Mouse (Mus musculus) CH12.LX (cell line): ENCODE measurements around the gene Cyp2a5. TPM values are rescaled to one million over a fixed set of nuclear protein-coding genes. Genes with fewer than 3 reads are reported as not detected.

Experiments used
- DNase-seq: peaks from one replicate; pipeline ENCODE4 v3.0.0-alpha.2; 2013; ENCODE audit errors: extremely low read depth
- H3K27ac ChIP-seq: 2 replicates; pipeline ENCODE4 v1.5.1; 2012; ENCODE audit warnings: low read depth, mild to moderate bottlenecking, control low read depth, moderate library complexity; ENCODE audit not compliant: insufficient read depth
- H3K27me3 ChIP-seq: replicated peaks from 2 replicates; pipeline ENCODE3; 2012; ENCODE audit warnings: inconsistent platforms
- H3K36me3 ChIP-seq, 2 experiments: replicated peaks in 1 of 2; 2 replicates each; pipeline versions ENCODE3 to v1.6.1; 2012; ENCODE audit warnings: inconsistent platforms in 1 of 2, low read length in 1 of 2, mild to moderate bottlenecking in 1 of 2, mixed read lengths in 1 of 2, moderate library complexity in 1 of 2; ENCODE audit not compliant: control insufficient read depth in 1 of 2, insufficient read depth in 1 of 2
- H3K4me1 ChIP-seq, 2 experiments: 2 replicates each; pipeline ENCODE4 v1.6.1; 2012; ENCODE audit warnings: inconsistent platforms in 1 of 2, moderate library complexity in 1 of 2; ENCODE audit not compliant: insufficient read depth in 2 of 2, control insufficient read depth in 1 of 2
- H3K4me2 ChIP-seq: 2 replicates; pipeline ENCODE4 v1.6.1; 2012; ENCODE audit warnings: low read depth, mild to moderate bottlenecking, control low read depth; ENCODE audit not compliant: poor library complexity, insufficient read depth, severe bottlenecking
- H3K4me3 ChIP-seq, 3 experiments: fragments of 150-350 bp in 1 of 3; sonication (generic) in 1 of 3; replicated peaks in 1 of 3; 2 replicates each; pipeline versions ENCODE3 to v1.5.1; 2011 to 2012; ENCODE audit warnings: low read depth in 2 of 3, low read length in 2 of 3, mild to moderate bottlenecking in 2 of 3, moderate library complexity in 2 of 3, control low read depth in 1 of 3, improper control_type of control experiment in 1 of 3, inconsistent platforms in 1 of 3, mixed read lengths in 1 of 3; ENCODE audit not compliant: poor library complexity in 1 of 3
- H3K79me2 ChIP-seq: replicated peaks from 2 replicates; pipeline ENCODE4 v1.6.1; 2012; ENCODE audit warnings: mild to moderate bottlenecking, moderate library complexity; ENCODE audit not compliant: control insufficient read depth, poor library complexity, insufficient read depth, severe bottlenecking; ENCODE audit errors: extremely low read depth
- H3K9ac ChIP-seq: 2 replicates; pipeline ENCODE4 v1.6.1; 2012; ENCODE audit warnings: low read depth, mild to moderate bottlenecking, control low read depth, moderate library complexity; ENCODE audit not compliant: insufficient read depth
- H3K9me3 ChIP-seq: replicated peaks from 2 replicates; pipeline ENCODE3; 2012; ENCODE audit warnings: low read length, inconsistent platforms, mixed read lengths
- BHLHE40 ChIP-seq: IDR thresholded peaks from 2 replicates; pipeline ENCODE4 v1.6.1; 2011; ENCODE audit warnings: mild to moderate bottlenecking, low read depth, low read length, improper control_type of control experiment
- CHD2 ChIP-seq: IDR thresholded peaks from 2 replicates; pipeline ENCODE4 v1.6.1; 2011; ENCODE audit warnings: low read length, improper control_type of control experiment
- E2F4 ChIP-seq: IDR thresholded peaks from 2 replicates; pipeline ENCODE4 v1.6.1; 2011; ENCODE audit warnings: low read depth, low read length, improper control_type of control experiment; ENCODE audit not compliant: insufficient replicate concordance
- ETS1 ChIP-seq: conservative IDR thresholded peaks from 2 replicates; pipeline ENCODE4 v1.6.1; 2012; ENCODE audit warnings: low read depth, mild to moderate bottlenecking, inconsistent platforms, low read length, improper control_type of control experiment, moderate library complexity
- GABPA ChIP-seq: IDR thresholded peaks from 2 replicates; pipeline ENCODE4 v1.6.1; 2012; ENCODE audit warnings: low read depth, low read length, improper control_type of control experiment, inconsistent platforms; ENCODE audit not compliant: insufficient replicate concordance
- HCFC1 ChIP-seq: IDR thresholded peaks from 2 replicates; pipeline ENCODE4 v1.6.1; 2012; ENCODE audit warnings: low read depth, mild to moderate bottlenecking, inconsistent platforms, low read length, improper control_type of control experiment
- JUN ChIP-seq: IDR thresholded peaks from 2 replicates; pipeline ENCODE4 v1.6.1; 2011; ENCODE audit warnings: low read depth, mild to moderate bottlenecking, low read length, improper control_type of control experiment, moderate library complexity; ENCODE audit not compliant: insufficient read depth
- KAT2A ChIP-seq: IDR thresholded peaks from 2 replicates; pipeline ENCODE4 v1.6.1; 2012; ENCODE audit warnings: low read length, improper control_type of control experiment, inconsistent platforms; ENCODE audit not compliant: insufficient replicate concordance
- MAFK ChIP-seq: IDR thresholded peaks from 2 replicates; pipeline ENCODE4 v1.6.1; 2011; ENCODE audit warnings: low read length, improper control_type of control experiment; ENCODE audit not compliant: insufficient replicate concordance
- MAZ ChIP-seq: IDR thresholded peaks from 2 replicates; pipeline ENCODE4 v1.6.1; 2012; ENCODE audit warnings: low read depth, mild to moderate bottlenecking, inconsistent platforms, low read length, improper control_type of control experiment, moderate library complexity
- MEF2A ChIP-seq: IDR thresholded peaks from 2 replicates; pipeline ENCODE4 v1.6.1; 2014; ENCODE audit warnings: low read depth, mild to moderate bottlenecking, inconsistent platforms, low read length, improper control_type of control experiment, borderline replicate concordance
- MXI1 ChIP-seq: IDR thresholded peaks from 2 replicates; pipeline ENCODE4 v1.6.1; 2011; ENCODE audit warnings: mild to moderate bottlenecking, low read depth, low read length, improper control_type of control experiment
- MYC ChIP-seq: IDR thresholded peaks from 2 replicates; pipeline ENCODE4 v1.6.1; 2011; ENCODE audit warnings: low read depth, mild to moderate bottlenecking, improper control_type of control experiment, low read length
- NELFE ChIP-seq: IDR thresholded peaks from 2 replicates; pipeline ENCODE4 v1.6.1; 2011; ENCODE audit warnings: low read depth, low read length, improper control_type of control experiment
- NRF1 ChIP-seq: IDR thresholded peaks from 2 replicates; pipeline ENCODE4 v1.6.1; 2014; ENCODE audit warnings: low read depth, mild to moderate bottlenecking, inconsistent platforms, low read length, improper control_type of control experiment, moderate library complexity
- POLR2A ChIP-seq: IDR thresholded peaks from 2 replicates; pipeline ENCODE4 v1.6.1; 2011; ENCODE audit warnings: low read depth, mild to moderate bottlenecking, improper control_type of control experiment, low read length
- POLR2AphosphoS2 ChIP-seq: IDR thresholded peaks from 2 replicates; pipeline ENCODE4 v1.6.1; 2011; ENCODE audit warnings: low read depth, low read length, improper control_type of control experiment
- RCOR1 ChIP-seq: conservative IDR thresholded peaks from 2 replicates; pipeline ENCODE4 v1.6.1; 2012; ENCODE audit warnings: low read depth, mild to moderate bottlenecking, inconsistent platforms, low read length, improper control_type of control experiment
- SIN3A ChIP-seq: IDR thresholded peaks from 2 replicates; pipeline ENCODE4 v1.6.1; 2012; ENCODE audit warnings: low read length, improper control_type of control experiment, inconsistent platforms
- SMC3 ChIP-seq: IDR thresholded peaks from 2 replicates; pipeline ENCODE4 v1.6.1; 2011; ENCODE audit warnings: low read depth, low read length, improper control_type of control experiment
- TBP ChIP-seq: conservative IDR thresholded peaks from 2 replicates; pipeline ENCODE4 v1.6.1; 2011; ENCODE audit warnings: low read depth, low read length, improper control_type of control experiment
- TCF12 ChIP-seq: IDR thresholded peaks from 2 replicates; pipeline ENCODE4 v1.6.1; 2014; ENCODE audit warnings: low read depth, mild to moderate bottlenecking, inconsistent platforms, low read length, improper control_type of control experiment
- USF1 ChIP-seq: IDR thresholded peaks from 2 replicates; pipeline ENCODE4 v1.6.1; 2014; ENCODE audit warnings: low read depth, mild to moderate bottlenecking, inconsistent platforms, low read length, improper control_type of control experiment
- ZMIZ1 ChIP-seq: IDR thresholded peaks from 2 replicates; pipeline ENCODE4 v1.6.1; 2012; ENCODE audit warnings: low read depth, mild to moderate bottlenecking, inconsistent platforms, low read length, improper control_type of control experiment
- dilution Hi-C: fragments of 300-500 bp; cut with MboI; formaldehyde crosslinking; loops from 2 replicates; pipeline ENCODE4 v1.14.3; 2020; ENCODE audit warnings: low sequenced_read_pairs; ENCODE audit not compliant: extremely low pct_unique_long_range_greater_than_20kb, extremely low pct_ligation_motif_present
- in situ Hi-C: fragments of 300-500 bp; cut with MboI; formaldehyde crosslinking; loops from 3 replicates; pipeline ENCODE4 v1.14.3; 2019; ENCODE audit warnings: low sequenced_read_pairs, low pct_ligation_motif_present, low pct_unique_long_range_greater_than_20kb, mixed read lengths
- polyA plus RNA-seq: library from polyadenylated mRNA; unstranded; fragments of >175 nt; gene quantifications from 2 replicates; pipeline ENCODE4 v1.2.1, GENCODE M21; 2012; ENCODE audit warnings: low read depth; ENCODE audit not compliant: insufficient read length
- total RNA-seq, 2 experiments: library from RNA; depleted of rRNA; stranded (reverse); fragments of 300-350 nt in 1 of 2; fragments of >200 nt in 1 of 2; gene quantifications; 2 replicates each; pipeline ENCODE4 v1.2.3; 2012 to 2014

The Cyp2a5 gene
- total and polyA plus RNA-seq, 3 experiments, result not detected

DNA sequence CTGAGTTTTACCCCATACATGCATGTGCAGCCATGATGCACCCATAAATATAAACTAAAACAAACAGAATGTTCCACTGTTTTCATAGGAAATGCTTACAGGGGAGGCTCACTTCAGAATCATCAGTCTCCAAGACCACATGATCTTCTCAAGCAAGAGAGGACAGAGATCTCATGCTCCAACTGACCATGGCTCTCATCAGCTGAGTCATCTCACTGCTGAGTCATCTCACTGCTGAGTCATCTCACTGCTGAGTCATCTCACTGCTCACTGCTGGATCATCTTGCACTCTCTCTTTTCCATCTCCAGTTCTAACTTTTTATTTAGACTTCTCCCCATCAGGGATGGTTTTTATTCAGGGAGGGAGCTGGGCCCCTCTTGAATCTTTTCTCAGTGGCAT lies 35.0 kb upstream of the Cyp2a5 start (continued):
- TF ChIP-seq CHD2, result peak; percentile 74; the same call in 1 of the 2 replicates
- TF ChIP-seq MYC, result peak; percentile 80
- TF ChIP-seq SMC3, result no peak
- no peak for TF ChIP-seq TBP
- no peak for TF ChIP-seq USF1
- no peak for TF ChIP-seq HCFC1
- TF ChIP-seq MEF2A, result peak; percentile 81
- TF ChIP-seq ZMIZ1, result no peak
- TF ChIP-seq E2F4, result no peak
- peak; percentile 98 for TF ChIP-seq ETS1
- TF ChIP-seq GABPA, result peak; percentile 29; the same call in 1 of the 2 replicates
- peak; percentile 99 for TF ChIP-seq MAFK
- peak; percentile 61; the same call in 1 of the 2 replicates for TF ChIP-seq TCF12
- peak; percentile 43; the same call in 1 of the 2 replicates for TF ChIP-seq MXI1
- TF ChIP-seq SIN3A, result peak; percentile 70; the same call in 1 of the 2 replicates
- no peak for TF ChIP-seq MAZ
- TF ChIP-seq RCOR1, result no peak; the same call in 1 of the 2 replicates
- TF ChIP-seq JUN, result peak; percentile 99
- peak; percentile 39; the same call in 1 of the 2 replicates for TF ChIP-seq NRF1
- no peak for TF ChIP-seq POLR2A
- no peak for TF ChIP-seq KAT2A

DNA sequence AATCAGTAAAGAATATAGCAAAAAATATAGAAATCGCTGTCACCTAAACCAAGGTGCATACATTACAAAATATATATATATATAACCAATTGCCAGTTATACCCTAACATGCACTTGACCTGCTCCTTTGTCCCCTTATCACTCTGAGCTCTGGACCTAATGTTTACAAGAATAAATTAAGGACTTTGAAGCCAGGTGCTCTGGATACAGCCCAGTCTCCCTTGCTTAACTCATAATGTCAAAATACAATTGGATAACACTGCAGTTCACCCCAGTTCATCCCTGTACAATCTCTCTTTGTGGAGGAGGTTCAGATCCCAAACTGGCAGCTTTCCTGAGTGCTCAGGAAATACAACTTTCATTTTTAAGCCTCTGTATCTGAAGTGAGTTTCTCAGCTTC lies 34.1 kb upstream of the Cyp2a5 start:
- DNase-seq, result no peak
- in situ Hi-C loops, result no loop called here
- no peak overlapping the region for H3K4me2 ChIP-seq
- H3K4me3 ChIP-seq, result no peak overlapping the region
- TF ChIP-seq CHD2, result no peak
- no peak for TF ChIP-seq POLR2AphosphoS2
- TF ChIP-seq NELFE, result no peak
- no peak for TF ChIP-seq E2F4
- TF ChIP-seq BHLHE40, result no peak
- TF ChIP-seq, all 38 proteins: peak for 0
- Histone ChIP-seq H3K27ac (no peak overlapping the region), H3K36me3 (no peaks in the 10 kb centered on the region), H3K9me3 (no peaks in the 10 kb centered on the region), H3K4me1 (peaks cover 2 to 15% of the 10 kb centered on the region in 2 experiments), H3K79me2 (no peaks in the 10 kb centered on the region), H3K9ac (no peak overlapping the region), H3K27me3 (no peaks in the 10 kb centered on the region)
- dilution Hi-C loops, result no loop called here
